Mouse (Mus musculus): Measurements from ENCODE around the gene Slc9a3r2.

DNA sequence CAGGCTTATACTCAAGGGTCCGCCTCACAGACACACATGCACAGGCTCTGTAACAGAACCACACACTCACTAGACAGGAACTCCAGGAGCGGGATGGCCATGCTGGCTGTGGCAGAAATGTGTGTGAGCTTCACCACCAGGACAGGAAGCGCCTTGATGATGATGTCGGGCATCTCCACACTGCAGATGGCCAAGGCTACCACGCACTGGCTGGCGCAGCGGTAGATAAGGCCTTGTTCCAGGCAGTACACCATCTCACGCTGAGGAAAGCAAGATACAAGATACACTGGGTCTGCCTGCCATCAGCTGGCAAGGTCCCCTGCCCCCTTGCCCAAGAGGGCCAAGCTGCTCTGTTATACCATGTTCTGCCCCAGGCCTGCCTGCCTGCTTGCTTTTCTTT is 41.3 kb downstream of the Slc9a3r2 start:
- TF ChIP-seq CTCF (IDR thresholded peaks at IDR 0.05; ENCODE audit: borderline replicate concordance, extremely low read depth, insufficient read depth, insufficient read length) = no peak
- no peak for TF ChIP-seq POLR2A (IDR thresholded peaks at IDR 0.05; ENCODE audit: borderline replicate concordance, extremely low read depth, insufficient read depth, insufficient read length, poor library complexity, severe bottlenecking)
